Mouse (Mus musculus): ENCODE measurements around the gene Xylb.

DNA sequence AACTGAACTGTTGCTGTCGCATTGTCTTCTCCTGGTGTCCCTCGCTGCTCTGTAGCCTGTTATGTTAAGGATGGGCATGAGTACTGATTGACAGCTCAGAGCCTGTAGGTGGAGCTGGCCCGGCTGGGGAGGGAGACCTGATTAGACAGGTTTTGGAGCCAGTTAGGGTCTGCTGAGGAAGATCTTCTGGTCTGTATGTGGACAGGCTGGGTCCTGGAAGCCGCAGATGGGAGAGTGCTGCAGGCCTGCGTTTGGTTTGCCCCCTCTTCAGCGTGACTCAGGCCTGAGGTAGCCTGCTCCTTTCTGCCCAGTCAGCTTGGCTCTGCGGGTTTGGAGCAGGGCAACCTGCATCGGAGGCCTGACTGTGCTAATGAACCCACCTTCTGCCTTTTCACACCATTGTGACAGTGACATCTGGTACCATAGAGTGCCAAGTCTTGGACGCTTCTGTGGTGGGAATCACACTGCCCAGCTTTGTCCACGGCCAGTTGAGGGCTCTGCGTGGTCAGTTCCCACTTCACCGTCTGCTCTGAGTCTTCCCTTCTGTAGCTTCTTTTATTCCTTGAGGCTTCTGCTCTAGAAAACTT, 62.8 kb downstream of the Xylb start:
- TF ChIP-seq POLR2A (IDR thresholded peaks at IDR 0.05; ENCODE audit: low read depth, low read length) (no peak), CTCF (conservative IDR thresholded peaks at IDR 0.05; ENCODE audit: insufficient read depth, insufficient read length, low read depth, low read length) (no peak)
